Mouse (Mus musculus) ES-E14 (cell line): ENCODE results near the gene Cgn.

ENCODE experiments used
- HCFC1 ChIP-seq: IDR thresholded peaks from 2 replicates; pipeline ENCODE4 v1.6.1; 2012; ENCODE audit warnings: low read length, inconsistent platforms, borderline replicate concordance; ENCODE audit not compliant: insufficient read depth
- ZC3H11A ChIP-seq: IDR thresholded peaks from 2 replicates; pipeline ENCODE4 v1.6.1; 2012; ENCODE audit warnings: low read depth, mild to moderate bottlenecking, inconsistent platforms, low read length, borderline replicate concordance
- ZNF384 ChIP-seq: IDR thresholded peaks from 2 replicates; pipeline ENCODE4 v1.6.1; 2012; ENCODE audit warnings: low read depth, low read length, inconsistent platforms

- TF ChIP-seq ZNF384 (no peak), ZC3H11A (no peak), HCFC1 (no peak)
Observed at GRCm38 (mm10) chr3:94811628-94812027, 25.3 kb upstream of the Cgn start.
